Mouse (Mus musculus) testis, adult 2 months (tissue): ENCODE data around the gene 1700006A11Rik.

Experiments used
- CTCF ChIP-seq: fragments of 200-500 bp; IDR thresholded peaks from 2 replicates; pipeline ENCODE4 v1.5.1; 2012; ENCODE audit warnings: low read depth, mild to moderate bottlenecking, inconsistent platforms, low read length, moderate library complexity; ENCODE audit not compliant: control insufficient read depth, insufficient read depth, insufficient replicate concordance
- POLR2A ChIP-seq: fragments of 200-500 bp; IDR thresholded peaks from 2 replicates; pipeline ENCODE4 v1.6.1; 2012; ENCODE audit warnings: low read depth, mild to moderate bottlenecking, inconsistent platforms, low read length, moderate library complexity; ENCODE audit not compliant: control insufficient read depth

GRCm38 (mm10) chr3:124389650-124390049, 36.2 kb downstream of the 1700006A11Rik start:
- TF ChIP-seq POLR2A, result no peak
- TF ChIP-seq CTCF, result no peak
